Comparison of ENCODE assay signal across 21 mouse cellular contexts in the genomic region with DNA sequence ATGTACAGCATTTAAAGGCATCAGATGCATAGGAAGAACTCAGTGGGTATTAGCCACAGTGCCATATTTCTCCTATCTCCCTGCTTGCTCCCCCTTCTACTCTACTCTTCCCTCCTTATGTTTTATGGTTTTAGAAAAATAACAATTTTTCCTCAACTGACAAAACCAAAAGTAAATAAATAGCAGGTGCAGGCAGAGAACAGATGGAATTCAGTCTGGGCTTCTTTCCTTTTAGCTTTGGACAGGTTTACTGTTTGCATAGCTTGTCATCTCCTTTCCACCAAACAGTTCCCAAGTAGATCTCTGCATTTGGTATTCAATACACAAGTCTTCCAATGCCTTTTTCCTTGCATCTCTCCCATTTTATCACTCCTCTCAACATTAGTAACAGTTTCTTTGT.
"Had no signal": no experiment of that assay in that cellular context is flagged by ENCODE, and none has a peak within 500 bp of the region (broad histone marks: within the 10 kb centered on the region; RNA-seq: fewer than 3 reads in every experiment).

No protein-coding gene starts in this region.

- H3K36me3 ChIP-seq: limb, embryonic 12.5 days; limb, embryonic 15.5 days; midbrain, embryonic 12.5 days; neural tube, embryonic 13.5 days had no signal

- ATAC-seq: liver, postnatal 0 days; lung, postnatal 0 days; midbrain, embryonic 16.5 days had no signal

- H3K4me3 ChIP-seq: limb, embryonic 12.5 days; limb, embryonic 15.5 days; midbrain, embryonic 12.5 days; myocyte; neural tube, embryonic 13.5 days had no signal

- H3K9ac ChIP-seq: limb, embryonic 12.5 days; limb, embryonic 15.5 days; liver, embryonic 14.5 days; liver, postnatal 0 days; lung, embryonic 14.5 days; midbrain, embryonic 12.5 days; neural tube, embryonic 13.5 days had no signal

- H3K4me2 ChIP-seq: limb, embryonic 12.5 days; limb, embryonic 15.5 days; liver, embryonic 11.5 days; lung, embryonic 14.5 days; midbrain, embryonic 12.5 days; neural tube, embryonic 13.5 days had no signal

- H3K27me3 ChIP-seq: limb, embryonic 12.5 days; limb, embryonic 15.5 days; midbrain, embryonic 12.5 days; neural tube, embryonic 13.5 days had no signal

- H3K9me3 ChIP-seq: limb, embryonic 12.5 days; limb, embryonic 15.5 days; midbrain, embryonic 12.5 days; neural tube, embryonic 13.5 days had no signal

- DNase-seq: kidney, postnatal 14 days; kidney, postnatal 4 days; left cerebral cortex, postnatal 4 days; liver, postnatal 0 days; lung, embryonic 14.5 days; retina, postnatal 1 day; right cerebral cortex, postnatal 4 days; thymus, adult 2 months; thymus, postnatal 14 days; thymus, postnatal 4 days had no signal

- H3K27ac ChIP-seq: limb, embryonic 12.5 days; limb, embryonic 15.5 days; liver, embryonic 14.5 days; macrophage; midbrain, embryonic 12.5 days; neural tube, embryonic 13.5 days; stomach, postnatal 0 days had no signal

- H3K4me1 ChIP-seq: limb, embryonic 12.5 days; limb, embryonic 15.5 days; midbrain, embryonic 12.5 days; neural tube, embryonic 13.5 days had no signal
